Mouse (Mus musculus) skeletal muscle tissue, adult 2 months (tissue): ENCODE measurements around the gene Mccc1.

ENCODE experiments used
- DNase-seq: peaks from one replicate; pipeline ENCODE4 v3.0.0-alpha.2; 2012; ENCODE audit warnings: low read depth, low spot score

Gene Mccc1

GRCm38 (mm10) chr3:35922522-35922921 is 78.0 kb downstream of the Mccc1 start:
- no peak for DNase-seq

DNA sequence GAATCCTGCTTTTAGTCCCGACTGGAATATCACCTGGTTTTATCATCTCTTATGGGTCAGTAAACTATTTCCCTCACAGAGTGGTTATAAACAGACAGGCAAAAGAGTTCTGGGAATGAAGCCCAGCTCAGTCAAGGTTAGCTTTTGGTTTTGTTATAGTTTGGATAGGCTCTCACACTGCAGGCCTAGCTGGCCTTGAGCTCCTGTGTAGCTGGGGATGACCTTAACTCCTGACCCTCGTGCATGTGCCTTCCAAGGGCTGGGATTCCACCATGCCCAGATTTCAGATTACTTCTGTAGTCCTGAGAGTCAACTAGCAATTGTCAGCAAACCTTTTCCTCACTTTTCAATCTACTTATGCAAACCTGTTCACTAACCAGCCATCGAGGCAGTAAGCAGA is 82.2 kb downstream of the Mccc1 start:
- no peak for DNase-seq
